Mouse (Mus musculus) megakaryocyte, embryonic 14.5 days (primary cell): ENCODE measurements around the gene Slc35d2.

Experiments
- FLI1 ChIP-seq: IDR thresholded peaks from 2 replicates; pipeline ENCODE4 v1.6.1; 2012; ENCODE audit warnings: low read length, inconsistent platforms, mixed read lengths
- GATA1 ChIP-seq: IDR thresholded peaks from 3 replicates; pipeline ENCODE4 v1.6.1; 2012; ENCODE audit warnings: mixed read lengths, low read length, inconsistent platforms, borderline replicate concordance

GRCm38 (mm10) chr13:64066653-64067052 is 62.5 kb downstream of the Slc35d2 start:
- TF ChIP-seq GATA1 (no peak), FLI1 (no peak)
